Mouse (Mus musculus) thymus, postnatal 36 days (tissue): ENCODE data around the gene Hoxa3.

Source experiments
- DNase-seq, 2 experiments: peaks; one replicate each; pipeline ENCODE4 v3.0.0; 2022; ENCODE audit warnings: mixed read lengths in 2 of 2

The Hoxa3 gene

GRCm38 (mm10) chr6:52231885-52232567, 18.9 kb upstream of the Hoxa3 start:
- DNase-seq: no peak

DNA sequence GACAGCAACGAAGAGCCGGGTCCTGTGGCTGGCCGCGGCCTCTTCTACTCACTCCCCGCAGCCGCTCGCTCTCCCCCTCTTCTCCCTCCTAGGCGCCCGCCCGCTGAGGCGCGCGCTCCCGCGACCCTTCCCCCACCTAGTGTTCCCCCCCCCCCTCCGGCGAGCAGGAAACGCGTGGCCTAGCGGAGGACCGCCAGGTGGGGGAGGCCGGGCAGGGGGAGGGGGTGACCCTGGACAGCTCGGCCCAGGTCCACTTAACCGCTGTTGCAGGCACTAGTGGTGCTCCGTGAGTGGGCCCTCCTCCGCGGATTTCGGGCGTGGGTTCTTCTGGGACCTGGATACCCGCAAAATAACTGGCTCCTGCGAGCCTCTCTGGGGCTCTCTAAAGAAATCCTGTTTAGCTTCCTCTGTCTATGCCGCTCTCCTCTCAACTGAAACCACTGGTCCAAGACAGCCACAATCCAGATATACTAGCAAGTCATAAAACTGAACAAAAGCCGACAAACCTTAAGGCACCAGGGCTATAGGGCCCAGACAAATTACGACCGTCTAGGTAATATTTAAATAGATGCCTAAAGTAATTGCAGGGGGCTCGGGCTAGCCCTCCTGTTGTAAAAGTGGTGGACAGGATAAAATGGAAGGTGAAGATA, 17.5 kb upstream of the Hoxa3 start, which contains the start of gene Hoxa9:
TSS of gene Hoxa9 (minus strand) at position 574 of the 650 bp plus-strand sequence.
- no peak for DNase-seq

- no peak for DNase-seq
These were observed 16.7 kb upstream of the Hoxa3 start for GRCm38 (mm10) chr6:52229558-52230416.

GRCm38 (mm10) chr6:52228475-52229465, 15.6 kb upstream of the Hoxa3 start:
- DNase-seq: no peak

DNA sequence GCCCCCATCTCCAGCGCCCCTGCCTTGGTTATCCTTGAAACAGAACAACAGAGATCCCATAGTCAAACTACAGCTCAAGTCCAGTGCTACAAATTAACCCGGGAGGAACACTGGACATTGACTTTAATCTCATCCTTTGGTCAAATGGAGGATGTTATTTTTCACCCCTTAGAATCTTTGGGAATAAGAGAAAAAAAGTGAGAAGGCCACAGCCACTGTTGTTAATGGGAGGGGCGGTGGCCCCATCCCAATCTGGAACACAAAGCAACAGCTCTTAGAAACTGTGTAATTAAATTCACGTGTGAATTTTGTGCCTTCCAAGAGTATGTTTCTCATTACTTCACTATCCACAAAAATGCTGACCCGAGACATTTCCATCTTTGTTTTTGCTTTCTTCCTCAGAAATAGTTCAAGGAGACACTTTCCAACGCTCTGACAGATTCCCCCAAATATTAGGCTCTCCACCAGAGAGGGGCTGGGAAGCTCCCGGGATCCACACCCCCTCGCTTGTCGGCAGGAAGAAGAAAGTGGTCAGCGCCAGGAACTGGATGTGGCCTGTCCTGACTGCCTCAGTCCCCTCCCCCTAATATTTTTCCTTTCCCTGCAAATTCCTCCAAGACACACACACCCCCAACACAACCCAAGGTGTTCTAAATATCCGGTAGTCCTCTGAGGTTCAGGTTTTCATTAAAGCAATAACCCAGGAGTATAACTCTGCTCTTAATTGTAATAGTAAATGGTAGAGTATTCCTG, 14.5 kb upstream of the Hoxa3 start:
- DNase-seq: no peak

- no peak for DNase-seq
These were observed 13.6 kb upstream of the Hoxa3 start for GRCm38 (mm10) chr6:52226569-52227257.

GRCm38 (mm10) chr6:52225612-52226568, 12.8 kb upstream of the Hoxa3 start:
- DNase-seq: peak in 1 of 2 experiments; percentile 7

GRCm38 (mm10) chr6:52224895-52225611, 11.9 kb upstream of the Hoxa3 start:
- peak in 1 of 2 experiments; percentile 4 for DNase-seq

- peak in 1 of 2 experiments; percentile 4 for DNase-seq
These were observed 11.0 kb upstream of the Hoxa3 start for GRCm38 (mm10) chr6:52223939-52224760.

- DNase-seq: peak in 1 of 2 experiments; percentile 1
These were observed 9.6 kb upstream of the Hoxa3 start for GRCm38 (mm10) chr6:52222729-52223128.

DNA sequence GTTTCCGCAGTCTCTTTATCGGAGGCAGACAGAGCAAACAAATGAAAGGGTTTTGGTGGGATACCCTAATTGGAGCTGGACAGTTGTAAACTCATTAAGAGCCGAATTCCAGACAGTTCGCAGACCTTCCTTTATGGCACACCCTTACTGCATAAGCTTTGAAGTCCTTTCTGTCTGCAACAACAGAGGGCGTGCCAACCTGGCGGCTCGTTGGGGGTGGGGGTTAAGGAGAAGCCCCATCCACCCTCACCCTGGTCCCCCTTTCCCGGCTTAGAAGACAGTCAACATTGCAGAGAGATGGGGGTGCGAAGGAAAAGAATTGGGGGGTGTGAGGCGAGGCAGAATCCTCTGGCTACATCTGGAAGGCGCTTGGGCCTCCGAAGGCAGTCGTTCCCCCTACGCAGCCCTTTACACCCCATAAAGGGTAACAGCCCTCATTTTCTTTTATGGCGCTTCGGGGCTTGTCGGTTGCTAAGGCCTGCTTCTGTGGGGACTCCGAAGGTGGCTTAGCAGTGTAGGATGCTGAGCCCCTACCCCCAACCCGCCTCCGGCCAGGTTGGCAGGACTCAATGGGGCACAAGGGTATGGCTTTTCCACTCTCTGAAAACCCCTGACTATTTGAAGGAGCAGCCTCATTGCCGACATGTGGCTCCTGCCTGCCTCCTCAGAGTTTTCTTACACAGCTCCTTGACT, 9.0 kb upstream of the Hoxa3 start:
- peak in 1 of 2 experiments; percentile 31 for DNase-seq

- peak; percentile 76 to 78 for DNase-seq
These were observed 8.3 kb upstream of the Hoxa3 start, which contains the start of gene Hoxa7 for GRCm38 (mm10) chr6:52221337-52221992. Hoxa7 (minus strand) TSS chr6:52221854.

DNA sequence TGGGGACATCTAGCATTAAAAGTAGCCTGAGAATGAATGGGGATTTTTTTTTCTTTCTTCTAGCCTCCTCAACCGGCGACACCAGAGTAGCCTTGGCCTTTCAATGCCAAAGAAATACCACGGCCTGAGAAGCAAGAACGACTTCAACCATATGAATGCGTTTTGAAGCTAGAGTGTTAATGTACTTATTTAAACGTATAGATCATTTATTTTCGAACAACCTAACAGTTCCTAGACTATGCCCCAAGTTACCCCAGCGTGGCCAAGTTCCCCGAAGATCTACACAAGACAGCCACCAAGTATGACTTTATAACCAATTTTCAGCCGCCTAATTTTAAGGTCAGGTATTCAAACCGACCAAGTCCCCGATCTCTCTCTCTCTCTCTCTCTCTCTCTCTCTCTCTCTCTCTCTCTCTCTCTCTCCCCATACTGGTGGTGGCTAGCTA, 7.8 kb upstream of the Hoxa3 start:
- DNase-seq: no peak

DNA sequence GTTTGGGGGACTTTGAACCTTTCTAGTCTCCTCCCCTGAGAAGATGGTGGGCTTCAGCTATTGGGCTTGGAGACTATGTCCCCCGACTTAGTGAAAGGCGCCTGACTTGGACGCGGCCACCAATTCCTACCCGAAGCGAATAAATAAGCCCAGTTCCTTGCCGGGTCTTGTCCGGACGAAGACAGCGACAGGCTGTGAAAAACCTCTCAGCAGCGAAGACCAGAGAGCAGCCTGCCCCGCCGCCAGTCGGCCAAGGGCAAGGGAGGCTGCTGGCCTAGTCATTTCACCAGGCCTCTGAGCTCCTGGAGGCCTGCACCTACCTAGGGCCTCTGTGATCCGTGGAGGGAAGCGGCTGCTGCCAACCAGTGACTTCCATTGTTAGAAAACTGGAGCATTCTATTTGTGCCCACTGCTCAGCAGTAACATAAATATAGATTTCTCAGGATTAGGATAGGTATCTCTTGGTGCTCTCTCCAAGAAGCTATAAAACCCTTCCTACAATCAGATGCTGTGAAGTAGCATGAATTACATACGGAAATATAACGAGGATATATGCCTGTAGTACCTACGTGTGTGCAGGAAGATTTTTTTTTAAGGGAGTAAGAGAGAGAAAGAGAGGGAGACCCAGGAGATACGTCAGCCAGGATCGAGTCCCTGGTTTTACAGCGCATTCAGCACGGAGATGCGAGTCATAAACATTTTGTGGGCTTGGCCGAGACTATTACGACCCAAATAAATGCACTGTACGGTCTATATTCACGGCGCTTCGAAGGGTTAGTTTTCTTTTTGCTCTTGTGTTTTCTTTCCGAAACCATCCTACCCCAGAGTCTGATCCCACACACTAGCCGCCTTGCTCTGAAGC, 7.1 kb upstream of the Hoxa3 start:
- no peak for DNase-seq

- DNase-seq: no peak
These were observed 6.3 kb upstream of the Hoxa3 start for GRCm38 (mm10) chr6:52219234-52219942.
